Mouse (Mus musculus) frontal cortex, postnatal 36 days (tissue): ENCODE measurements around the gene Fxr2.
"Not testable (repeated sequence)": the region's sequence is repeated elsewhere in the genome, so short reads cannot be mapped to it uniquely, and the experiment has no call there.

Source experiments
- DNase-seq, 2 experiments: peaks; one replicate each; pipeline ENCODE4 v3.0.0; 2022; ENCODE audit warnings: low spot score in 2 of 2

The Fxr2 gene

GRCm38 (mm10) chr11:69683576-69683975, 50.8 kb downstream of the Fxr2 start:
- no peak for DNase-seq

- DNase-seq = no peak
These were observed 51.4 kb downstream of the Fxr2 start for GRCm38 (mm10) chr11:69684128-69684745.

- DNase-seq = no peak
These were observed 52.1 kb downstream of the Fxr2 start for GRCm38 (mm10) chr11:69684936-69685335.

GRCm38 (mm10) chr11:69685526-69686148, 52.8 kb downstream of the Fxr2 start, which contains the start of gene Tnfsf13:
Tnfsf13 (minus strand) TSS chr11:69685784.
- DNase-seq = peak in 1 of 2 experiments; percentile 56

GRCm38 (mm10) chr11:69686377-69686776, 53.6 kb downstream of the Fxr2 start:
- no peak for DNase-seq

- DNase-seq = no peak
These were observed 54.3 kb downstream of the Fxr2 start for GRCm38 (mm10) chr11:69687061-69687460.

- no peak for DNase-seq
These were observed 57.1 kb downstream of the Fxr2 start for GRCm38 (mm10) chr11:69689891-69690290.

- DNase-seq = no peak
These were observed 59.5 kb downstream of the Fxr2 start for GRCm38 (mm10) chr11:69692196-69692811.

GRCm38 (mm10) chr11:69692863-69693262, 60.1 kb downstream of the Fxr2 start:
- DNase-seq = no peak

GRCm38 (mm10) chr11:69693421-69693965, 60.7 kb downstream of the Fxr2 start:
- DNase-seq = no peak

GRCm38 (mm10) chr11:69695046-69695360, 62.2 kb downstream of the Fxr2 start:
- DNase-seq = peak in 1 of 2 experiments; percentile 60

GRCm38 (mm10) chr11:69695361-69696181, 62.8 kb downstream of the Fxr2 start, which contains the start of the genes Tnfsf12 and Tnfsfm13:
Tnfsf12 (minus strand) TSS chr11:69695849.
Tnfsfm13 (minus strand) TSS chr11:69696098.
- peak in 1 of 2 experiments; percentile 51 for DNase-seq

- no peak for DNase-seq
These were observed 64.6 kb downstream of the Fxr2 start for GRCm38 (mm10) chr11:69697396-69697795.

GRCm38 (mm10) chr11:69698574-69698973, 65.8 kb downstream of the Fxr2 start:
- no peak for DNase-seq

- no peak for DNase-seq
These were observed 66.8 kb downstream of the Fxr2 start for GRCm38 (mm10) chr11:69699595-69699994.

GRCm38 (mm10) chr11:69702886-69703285, 70.1 kb downstream of the Fxr2 start:
- not testable (repeated sequence) for DNase-seq
